Mouse (Mus musculus) cortical plate, adult 2 months (tissue): ENCODE measurements at regions not wholly inside any gene's neighbourhood (a gene's known extent, or its start where the extent isn't known, plus 50 kb on each side); places are given as distances from the start of the nearest gene placed in this dataset.

Source experiments
- CTCF ChIP-seq: fragments of 200-500 bp; IDR thresholded peaks from 2 replicates; pipeline ENCODE4 v1.5.1; 2011; ENCODE audit warnings: mild to moderate bottlenecking, control low read depth, low read length; ENCODE audit not compliant: insufficient read depth; ENCODE audit errors: extremely low read depth
- POLR2A ChIP-seq: fragments of 200-500 bp; IDR thresholded peaks from 2 replicates; pipeline ENCODE4 v1.6.1; 2011; ENCODE audit warnings: mild to moderate bottlenecking, low read length, control low read depth; ENCODE audit not compliant: insufficient read depth; ENCODE audit errors: extremely low read depth

DNA sequence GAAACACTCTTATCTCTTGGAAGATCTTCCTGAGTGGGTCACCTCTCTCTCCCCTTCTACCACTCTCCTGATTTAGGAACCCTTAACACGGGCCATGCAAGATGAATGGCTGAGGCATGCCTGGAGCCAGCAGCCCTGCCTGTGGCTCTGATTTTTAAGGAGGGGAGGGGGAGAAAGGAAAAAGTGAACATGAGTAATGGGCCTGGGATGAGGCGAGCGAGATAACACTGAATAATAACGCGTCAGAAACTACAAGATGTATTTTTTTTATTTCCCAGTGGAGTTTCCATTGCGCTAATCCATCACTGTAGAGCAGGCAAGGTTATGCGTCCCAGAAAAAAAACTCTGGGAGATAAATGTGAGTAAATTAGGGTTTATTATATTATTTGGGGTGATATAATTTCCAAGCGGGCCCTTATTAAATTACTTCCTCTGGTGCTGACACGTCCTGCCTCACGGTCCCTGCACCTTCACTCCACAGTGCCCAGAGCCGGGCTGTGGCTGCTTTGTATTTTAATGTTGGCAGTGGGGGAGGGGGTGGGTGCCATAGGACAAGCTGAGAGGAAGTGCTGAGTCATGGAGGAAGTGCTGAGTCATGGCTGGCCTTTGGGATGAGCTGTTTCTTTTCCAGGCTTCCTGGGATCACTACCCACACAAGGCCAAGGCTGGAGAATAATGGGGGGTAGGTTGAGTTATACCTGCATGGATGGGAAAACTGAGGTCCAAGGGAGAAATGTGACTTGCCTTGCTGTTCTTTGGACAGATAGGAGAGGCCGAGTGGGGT, 103.6 kb upstream of the 4931429L15Rik start:
- TF ChIP-seq CTCF: no peak
- TF ChIP-seq POLR2A: no peak
